11 mouse cellular contexts compared by ENCODE assay signal in the genomic region with DNA sequence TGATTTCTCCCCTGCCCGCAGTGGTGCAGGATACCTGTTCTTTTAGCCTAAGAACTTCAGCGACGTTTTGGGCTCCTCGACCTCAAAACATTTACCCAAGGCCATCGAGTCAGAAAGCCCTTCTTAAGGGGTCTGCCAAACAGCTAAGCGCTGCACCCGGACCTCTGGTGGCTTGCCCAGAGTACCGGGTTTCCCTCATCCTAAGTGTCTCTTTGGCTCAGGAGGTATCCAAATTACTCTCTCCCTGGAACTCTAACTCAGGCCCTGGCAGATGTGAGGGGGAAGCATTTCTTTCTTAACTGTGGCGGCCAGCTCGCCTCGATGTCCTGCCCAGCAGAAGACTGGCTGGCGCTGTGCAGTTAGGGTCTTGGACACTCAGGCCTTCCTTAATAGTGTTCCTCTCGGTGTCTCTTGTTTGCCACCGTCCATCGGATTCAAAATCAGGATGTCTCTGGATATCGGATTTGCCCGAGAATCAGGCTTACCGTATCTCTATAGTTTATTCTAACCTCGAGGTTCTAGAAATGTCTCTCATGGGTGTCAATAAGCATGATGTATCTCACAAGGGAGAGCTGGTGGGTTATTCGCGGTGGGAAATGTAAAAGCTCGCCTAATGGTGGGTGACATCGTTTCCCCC.
DNase-seq lines count a peak whose midpoint lies in the region; ATAC-seq and TF ChIP-seq lines count a peak whose summit lies in the region.
"Had no signal": no experiment of that assay in that cellular context is flagged by ENCODE, and none has a peak within 500 bp of the region (broad histone marks: within the 10 kb centered on the region; RNA-seq: fewer than 3 reads in every experiment).

No protein-coding gene starts in this region.

- peak; percentile 34 for DNase-seq in embryo, embryonic 9.5 days (ENCODE audit: extremely low spot score)
- no peak for DNase-seq in embryo, embryonic 10 days (ENCODE audit: low spot score)
- peak; percentile 36 for DNase-seq in forebrain, embryonic 14.5 days (ENCODE audit: low spot score)
- no peak for DNase-seq in lung, adult 2 months
- no peak for DNase-seq in embryo, embryonic 10.5 days (ENCODE audit: low spot score)
- DNase-seq: adrenal gland, postnatal 10 days; kidney, adult 18-20 months; lung, adult 18-20 months had no signal

- ATAC-seq in forebrain, embryonic 14.5 days, result no peak
- no peak for ATAC-seq in hindbrain, embryonic 16.5 days
- ATAC-seq in neural tube, embryonic 12.5 days (ENCODE audit: low FRiP score, low read depth), result no peak
- no peak for ATAC-seq in megakaryocyte-erythroid progenitor cell, adult 5-6 weeks (replicated peaks; ENCODE audit: low FRiP score, low TSS enrichment, poor library complexity, severe bottlenecking)

- H3K9ac ChIP-seq in forebrain, embryonic 14.5 days (ENCODE audit: low read length), result peak overlapping the region; percentile 68
- peak overlapping the region; percentile 67; the same call in 1 of the 2 replicates for H3K9ac ChIP-seq in hindbrain, embryonic 16.5 days (ENCODE audit: low read depth, low read length)
- H3K9ac ChIP-seq in neural tube, embryonic 12.5 days, result peak overlapping the region; percentile 68

- TF ChIP-seq CTCF in lung, adult 2 months (IDR thresholded peaks at IDR 0.05; ENCODE audit: insufficient read depth, low read length), result no peak

- H3K4me1 ChIP-seq in forebrain, embryonic 14.5 days (ENCODE audit: control insufficient read depth, insufficient read depth, low read length), result peaks cover 71% of the 10 kb centered on the region
- peaks cover 27% of the 10 kb centered on the region for H3K4me1 ChIP-seq in hindbrain, embryonic 16.5 days (ENCODE audit: control insufficient read depth, insufficient read depth, low read depth, low read length)
- peaks cover 53% of the 10 kb centered on the region for H3K4me1 ChIP-seq in neural tube, embryonic 12.5 days
- no peaks in the 10 kb centered on the region for H3K4me1 ChIP-seq in lung, adult 2 months (ENCODE audit: control insufficient read depth, insufficient read depth, low read length)

- H3K9me3 ChIP-seq in forebrain, embryonic 14.5 days (replicated peaks; ENCODE audit: control insufficient read depth, low read length), result no peaks in the 10 kb centered on the region
- no peaks in the 10 kb centered on the region for H3K9me3 ChIP-seq in hindbrain, embryonic 16.5 days (ENCODE audit: control insufficient read depth, low read length)
- H3K9me3 ChIP-seq in neural tube, embryonic 12.5 days, result no peaks in the 10 kb centered on the region

- H3K4me2 ChIP-seq in forebrain, embryonic 14.5 days (ENCODE audit: low read length), result peak overlapping the region; percentile 64
- peak overlapping the region; percentile 71 for H3K4me2 ChIP-seq in hindbrain, embryonic 16.5 days (ENCODE audit: low read length)
- H3K4me2 ChIP-seq in neural tube, embryonic 12.5 days (replicated peaks), result peak overlapping the region; percentile 55

- H3K27me3 ChIP-seq in forebrain, embryonic 14.5 days (replicated peaks; ENCODE audit: control insufficient read depth, insufficient read depth, low read length), result no peaks in the 10 kb centered on the region
- H3K27me3 ChIP-seq in hindbrain, embryonic 16.5 days (replicated peaks; ENCODE audit: control insufficient read depth, insufficient read depth, low read length), result peaks cover 3% of the 10 kb centered on the region; the same call in 1 of the 2 replicates
- H3K27me3 ChIP-seq in neural tube, embryonic 12.5 days (replicated peaks), result peaks cover 38% of the 10 kb centered on the region

- no peaks in the 10 kb centered on the region for H3K36me3 ChIP-seq in forebrain, embryonic 14.5 days (ENCODE audit: control insufficient read depth, insufficient read depth, low read length)
- no peaks in the 10 kb centered on the region for H3K36me3 ChIP-seq in hindbrain, embryonic 16.5 days (ENCODE audit: control insufficient read depth, insufficient read depth, low read length)
- H3K36me3 ChIP-seq in neural tube, embryonic 12.5 days, result no peaks in the 10 kb centered on the region

- WGBS in forebrain, embryonic 14.5 days, result 8% methylated on average over 23 of the region's 23 CpGs
- WGBS in hindbrain, embryonic 16.5 days, result 13% methylated on average over 23 of the region's 23 CpGs
- WGBS in neural tube, embryonic 12.5 days, result 2% methylated on average over 23 of the region's 23 CpGs
- 4% methylated on average over 23 of the region's 23 CpGs for WGBS in lung, adult 2 months

- H3K4me3 ChIP-seq in forebrain, embryonic 14.5 days (ENCODE audit: low read depth, low read length), result no peak overlapping the region
- H3K4me3 ChIP-seq in hindbrain, embryonic 16.5 days (ENCODE audit: low read length), result no peak overlapping the region
- H3K4me3 ChIP-seq in neural tube, embryonic 12.5 days, result no peak overlapping the region
- no peak overlapping the region for H3K4me3 ChIP-seq in lung, adult 2 months (replicated peaks; ENCODE audit: extremely low read depth, low read depth, low read length)

- TF ChIP-seq POLR2A in lung, adult 2 months (IDR thresholded peaks at IDR 0.05; ENCODE audit: borderline replicate concordance, extremely low read depth, low read depth, low read length), result no peak

- peak overlapping the region; percentile 95 for H3K27ac ChIP-seq in forebrain, embryonic 14.5 days (ENCODE audit: low read depth, low read length)
- H3K27ac ChIP-seq in hindbrain, embryonic 16.5 days (ENCODE audit: low read depth, low read length), result peak overlapping the region; percentile 78
- H3K27ac ChIP-seq in neural tube, embryonic 12.5 days, result peak overlapping the region; percentile 90; the same call in 1 of the 2 replicates

Comparison
In these comparisons a context has a peak if more than half of its experiments do, and no peak if none do; other contexts are left out.
1. DNase-seq: peak in embryo, embryonic 9.5 days (single experiment) and forebrain, embryonic 14.5 days (single experiment); none in embryo, embryonic 10 days (single experiment), lung, adult 2 months (single experiment) and embryo, embryonic 10.5 days (single experiment).
2. Peak in every context shown above with its lines, with median percentiles within 50 percentile points of each other: H3K27ac ChIP-seq, H3K4me2 ChIP-seq and H3K9ac ChIP-seq.